Mouse (Mus musculus): ENCODE results near the gene Kcna6.

Gene Kcna6

GRCm38 (mm10) chr6:126732645-126733044 is 7.8 kb downstream of the Kcna6 start:
- DNase-seq = no peak

- DNase-seq = no peak
Observed at GRCm38 (mm10) chr6:126728803-126729202, 11.7 kb downstream of the Kcna6 start.

- DNase-seq = no peak
Observed at GRCm38 (mm10) chr6:126718423-126719087, 21.9 kb downstream of the Kcna6 start.

- DNase-seq = no peak
Observed at GRCm38 (mm10) chr6:126712531-126712930, 27.9 kb downstream of the Kcna6 start.

GRCm38 (mm10) chr6:126705936-126706335 is 34.5 kb downstream of the Kcna6 start:
- DNase-seq = no peak

GRCm38 (mm10) chr6:126704430-126704829 is 36.0 kb downstream of the Kcna6 start:
- DNase-seq = no peak

DNA sequence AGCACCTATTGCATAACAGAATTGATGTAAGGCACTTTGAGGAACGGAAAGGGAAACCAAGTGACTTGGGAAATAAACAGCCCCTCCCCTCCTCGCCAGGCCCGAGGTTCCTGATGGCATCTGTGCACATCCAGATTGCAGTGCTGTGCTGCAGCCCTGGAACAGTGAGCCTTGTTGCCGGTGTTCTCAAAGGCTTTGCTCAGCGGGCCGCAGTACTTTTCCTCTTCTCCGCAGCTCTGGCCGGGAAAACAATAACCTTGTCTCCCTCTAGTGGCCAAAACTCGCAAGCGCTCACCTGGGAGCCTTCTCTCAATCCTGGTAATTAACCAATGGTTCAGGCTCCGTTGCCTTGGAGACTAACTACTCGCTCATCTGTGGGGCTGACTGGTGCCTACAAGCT is 38.4 kb downstream of the Kcna6 start:
- DNase-seq = peak; percentile 83

DNA sequence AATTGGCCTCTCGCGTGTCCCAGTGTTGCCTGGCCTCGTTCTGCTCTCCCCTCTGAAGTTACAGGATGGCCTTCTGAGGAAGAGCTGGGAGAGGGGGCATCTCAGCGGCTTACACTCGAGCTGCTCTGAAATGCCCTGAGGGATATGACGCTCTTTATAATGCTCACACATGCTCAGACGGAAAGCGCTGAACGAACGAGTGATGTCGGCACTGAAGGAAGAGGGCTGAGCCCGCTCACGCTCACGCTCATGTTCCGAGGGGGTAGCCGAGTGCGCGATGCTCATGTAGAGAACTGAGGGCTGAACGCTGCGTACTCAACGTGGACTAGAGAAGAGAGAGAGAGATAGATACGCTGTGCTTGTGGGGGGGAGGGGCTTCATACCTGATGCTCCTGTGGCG is 39.3 kb downstream of the Kcna6 start:
- DNase-seq = no peak

DNA sequence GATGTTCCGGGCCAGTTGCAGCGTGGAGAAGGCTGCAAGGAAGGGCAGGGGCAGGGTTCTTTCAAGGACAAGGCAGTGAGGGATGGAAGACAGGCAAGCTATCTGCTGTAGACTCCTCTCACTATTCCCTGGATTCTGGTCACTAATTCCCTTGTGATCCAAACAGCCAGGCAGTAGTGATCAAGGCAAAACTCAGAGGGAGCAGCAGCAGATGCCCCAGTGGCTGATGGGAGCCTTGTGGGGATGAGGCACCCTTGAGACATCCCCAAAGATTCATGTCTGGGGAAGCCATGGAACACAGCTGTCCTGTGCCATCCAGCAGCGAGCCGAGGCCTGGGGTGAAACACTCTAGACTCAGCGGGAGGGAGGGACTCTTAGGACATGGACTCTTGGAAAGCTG is 40.5 kb downstream of the Kcna6 start:
- no peak for DNase-seq

- DNase-seq = no peak
Observed at GRCm38 (mm10) chr6:126687120-126687519, 53.4 kb downstream of the Kcna6 start.

DNA sequence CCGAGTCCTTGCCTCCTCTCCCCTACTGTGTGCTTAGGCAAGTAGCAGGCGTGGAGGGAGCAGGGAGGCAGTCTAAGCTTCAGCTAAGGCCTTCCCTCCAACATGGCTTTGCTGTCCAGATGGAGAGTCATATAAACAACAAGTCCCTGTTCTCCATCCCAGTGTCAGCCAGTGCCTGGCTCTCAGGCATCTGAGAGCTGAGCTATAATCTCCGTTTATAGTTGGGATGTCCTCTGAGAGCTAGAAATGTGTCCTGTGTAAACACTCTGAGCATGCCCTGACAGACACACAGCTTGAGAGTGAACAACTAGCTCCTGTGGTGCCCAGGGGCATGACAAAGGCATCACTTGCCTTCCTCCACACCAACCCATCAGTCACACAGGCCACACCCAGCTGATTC is 55.3 kb downstream of the Kcna6 start:
- no peak for DNase-seq

GRCm38 (mm10) chr6:126678961-126679360 is 61.5 kb downstream of the Kcna6 start:
- peak; percentile 17 for DNase-seq

GRCm38 (mm10) chr6:126667001-126667400 is 73.5 kb downstream of the Kcna6 start:
- no peak for DNase-seq

GRCm38 (mm10) chr6:126666091-126666490 is 74.4 kb downstream of the Kcna6 start:
- no peak for DNase-seq

- DNase-seq = no peak
Observed at GRCm38 (mm10) chr6:126664569-126664968, 75.9 kb downstream of the Kcna6 start.

Data from kidney, adult 18-20 months (tissue).